Mouse (Mus musculus): ENCODE measurements around the gene Ass1.

Ass1 gene

DNA sequence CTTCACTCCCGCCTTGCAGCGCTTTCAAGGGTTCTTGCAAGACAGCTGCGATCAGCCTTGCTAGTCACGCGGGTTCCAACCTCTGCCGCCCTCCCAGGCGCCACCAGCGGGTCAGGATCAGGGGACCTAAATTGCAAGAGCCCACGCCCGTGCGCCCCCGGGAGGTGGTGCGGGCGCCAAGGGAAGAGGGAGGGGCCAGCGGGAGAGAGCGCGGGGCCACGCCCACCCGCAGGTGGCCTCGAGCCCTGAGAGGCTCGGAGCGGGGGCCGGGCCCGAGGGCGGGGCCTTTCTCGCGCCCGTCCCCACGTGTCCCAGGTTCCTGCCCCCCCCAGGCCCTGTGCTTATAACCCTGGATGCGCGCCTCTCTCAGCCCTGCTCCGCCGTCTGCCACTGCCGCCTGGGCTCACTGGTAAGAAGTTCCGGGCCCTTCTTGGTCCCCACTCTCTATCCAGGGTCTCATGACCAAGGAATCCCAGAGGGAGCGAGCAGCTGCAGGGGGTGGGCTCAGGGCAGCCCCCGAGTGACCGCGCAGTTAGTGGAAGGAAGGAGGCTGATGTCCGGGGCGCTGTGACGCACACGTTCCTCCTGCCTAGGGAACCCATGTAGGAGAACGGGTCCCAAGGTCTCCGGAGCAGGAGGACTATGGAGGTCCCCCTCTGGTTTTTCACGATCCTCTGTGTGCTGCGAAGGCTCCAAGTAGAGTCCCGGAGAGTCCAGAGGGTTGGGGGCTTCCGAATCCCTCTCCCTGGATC, at the start of gene Ass1:
Ass1 (plus strand) TSS at position 277 of the 752 bp plus-strand sequence.
- peak; percentile 59 for DNase-seq (ENCODE audit: low spot score)

DNA sequence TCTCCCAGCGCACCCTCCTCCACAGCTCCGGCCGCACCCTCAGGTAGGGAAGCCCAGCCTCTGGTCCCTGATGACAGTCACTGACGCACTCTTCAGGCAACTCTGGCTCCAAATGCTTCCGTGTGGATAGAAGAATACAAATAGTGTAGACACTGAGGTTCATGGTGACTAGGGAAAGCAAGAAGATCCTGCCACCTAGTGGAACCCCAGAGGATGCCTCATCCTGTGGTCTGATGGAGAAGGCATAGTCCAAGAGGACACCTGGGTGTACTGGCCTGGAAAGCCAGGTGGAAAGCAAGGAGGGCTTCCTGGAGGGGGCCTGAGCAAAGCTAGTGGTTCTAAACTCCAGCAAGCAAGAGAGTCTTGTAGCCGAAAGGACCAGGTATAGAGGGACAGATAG, 49.1 kb upstream of the Ass1 start:
- peak; percentile 13 for DNase-seq (ENCODE audit: low spot score)

DNA sequence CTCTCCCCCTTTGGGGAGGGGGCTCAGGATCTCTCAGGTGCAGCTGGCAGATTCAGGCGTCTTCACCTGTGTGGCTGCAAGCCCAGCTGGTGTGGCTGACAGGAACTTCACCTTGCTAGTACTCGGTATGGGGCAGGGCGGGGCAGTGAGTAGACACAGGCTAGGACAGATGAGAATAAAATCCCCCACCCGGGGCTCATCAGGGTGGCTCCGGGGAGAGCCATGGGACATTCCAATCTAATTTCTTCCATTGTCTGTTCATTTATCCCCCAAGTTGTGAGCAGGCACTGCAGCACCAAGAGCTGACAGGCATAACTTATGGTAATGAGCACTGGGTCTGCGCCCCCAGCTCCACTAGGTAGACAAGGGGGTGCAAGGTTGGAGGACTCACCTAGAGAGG, 47.4 kb upstream of the Ass1 start:
- DNase-seq (ENCODE audit: low spot score), result no peak

DNA sequence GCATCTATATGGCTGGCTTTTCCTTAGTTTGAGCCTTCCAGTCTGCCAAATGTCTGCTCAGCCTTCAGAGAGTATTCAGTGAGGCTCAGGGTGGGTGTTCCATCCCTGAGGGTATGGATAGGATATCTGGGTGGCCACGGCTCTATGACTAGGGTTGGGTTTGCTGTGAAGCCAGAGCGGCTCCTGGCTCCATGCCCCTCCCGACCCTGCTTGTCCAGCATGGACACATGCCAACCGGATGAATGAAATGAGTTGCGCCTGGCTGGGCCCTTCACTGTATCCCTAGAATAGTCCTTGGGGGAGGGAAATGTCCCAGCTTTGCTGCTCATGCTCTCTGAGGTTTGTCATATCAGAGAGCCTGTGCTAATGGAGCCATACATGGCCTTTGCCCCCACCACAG, 38.5 kb upstream of the Ass1 start:
- DNase-seq (ENCODE audit: low spot score), result no peak

DNA sequence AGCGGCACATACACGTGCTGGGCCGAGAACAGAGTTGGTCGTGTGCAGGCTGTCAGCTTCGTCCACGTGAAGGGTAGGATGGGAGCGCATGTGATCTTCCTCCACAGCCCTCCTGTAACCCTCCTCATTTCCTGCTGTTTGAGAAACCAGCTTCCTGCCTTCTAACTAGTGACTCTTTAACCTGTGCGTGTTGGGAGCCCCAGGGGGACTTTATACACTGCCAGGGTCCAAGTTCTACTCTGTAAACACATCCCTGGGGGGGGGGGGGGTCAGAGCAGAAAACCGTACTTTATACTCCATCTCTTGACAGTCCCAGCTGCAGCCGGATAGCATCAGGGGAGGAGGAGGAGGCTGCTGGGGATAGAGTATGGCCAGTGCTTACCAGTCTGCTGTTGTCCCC, 35.3 kb upstream of the Ass1 start:
- no peak for DNase-seq (ENCODE audit: low spot score)

DNA sequence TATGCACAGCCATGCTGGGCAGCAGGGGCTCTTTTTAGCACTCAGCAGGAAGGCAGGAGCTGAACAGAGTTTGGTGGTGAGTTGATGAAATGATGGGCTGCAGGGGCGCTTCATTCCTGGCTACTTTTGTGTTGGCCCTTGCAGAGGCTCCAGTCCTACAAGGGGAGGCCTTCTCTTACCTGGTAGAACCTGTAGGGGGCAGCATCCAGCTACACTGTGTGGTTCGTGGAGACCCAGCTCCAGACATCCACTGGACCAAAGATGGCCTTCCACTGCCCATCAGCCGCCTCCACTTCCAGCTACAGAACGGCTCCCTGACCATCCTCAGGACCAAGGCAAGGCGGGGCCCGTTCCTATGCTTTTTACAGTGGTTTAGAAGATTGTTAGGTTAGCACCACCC, 34.4 kb upstream of the Ass1 start:
- DNase-seq (ENCODE audit: low spot score), result peak; percentile 43

DNA sequence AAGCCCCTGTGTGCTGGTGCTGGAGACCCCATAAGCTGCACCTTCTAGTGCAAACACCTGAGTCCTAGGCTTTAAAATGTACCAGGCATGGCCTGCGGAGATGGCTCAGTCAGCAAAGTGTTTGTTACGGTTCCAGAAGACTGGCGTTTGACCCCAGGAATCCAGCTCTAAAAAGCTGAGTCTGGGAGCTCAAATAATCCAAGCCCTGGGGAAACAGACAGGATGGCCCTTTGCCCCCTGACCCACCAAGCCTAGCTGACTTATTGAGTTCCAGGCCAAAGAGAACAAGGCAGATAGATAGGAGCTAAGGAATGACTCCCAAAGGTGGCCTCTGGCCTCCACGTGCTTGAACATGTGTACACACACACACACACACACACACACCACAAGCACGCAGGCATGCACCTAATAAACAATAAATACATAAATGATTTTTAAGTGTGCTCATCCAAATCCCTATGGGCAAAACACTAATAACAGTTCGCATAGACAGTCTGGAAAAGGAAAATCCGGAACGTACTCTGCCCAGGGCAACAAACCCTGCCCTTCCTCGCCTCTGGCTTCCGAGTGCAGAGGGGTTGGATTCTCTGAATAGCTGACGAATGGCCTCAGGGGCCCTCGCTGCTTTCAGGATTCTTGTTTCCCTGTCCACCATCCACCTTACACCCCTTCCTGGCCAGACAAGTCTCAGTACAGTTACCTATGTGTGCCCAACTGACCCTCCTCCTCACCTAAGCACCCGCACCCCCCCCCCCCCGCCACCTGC, 32.3 kb upstream of the Ass1 start:
- no peak for DNase-seq (ENCODE audit: low spot score)

DNA sequence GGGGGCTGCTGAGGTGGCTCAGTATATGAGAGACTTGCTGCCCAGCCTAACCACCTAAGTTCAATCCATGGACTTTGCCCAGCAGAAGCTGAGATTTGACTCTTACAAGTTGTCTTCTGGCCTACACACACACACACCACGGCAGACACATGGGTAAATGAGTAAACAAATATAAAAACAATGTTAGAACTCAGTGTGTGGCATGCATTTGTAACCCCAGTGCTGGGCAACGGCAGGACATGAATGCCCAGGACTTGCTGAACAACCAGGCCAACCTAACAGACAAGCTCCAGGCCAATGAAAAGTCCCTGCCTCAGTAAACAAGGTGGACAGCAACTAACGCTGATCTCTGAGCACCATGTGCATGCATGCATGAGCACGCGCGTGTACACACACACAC, 30.4 kb upstream of the Ass1 start:
- DNase-seq (ENCODE audit: low spot score), result no peak

DNA sequence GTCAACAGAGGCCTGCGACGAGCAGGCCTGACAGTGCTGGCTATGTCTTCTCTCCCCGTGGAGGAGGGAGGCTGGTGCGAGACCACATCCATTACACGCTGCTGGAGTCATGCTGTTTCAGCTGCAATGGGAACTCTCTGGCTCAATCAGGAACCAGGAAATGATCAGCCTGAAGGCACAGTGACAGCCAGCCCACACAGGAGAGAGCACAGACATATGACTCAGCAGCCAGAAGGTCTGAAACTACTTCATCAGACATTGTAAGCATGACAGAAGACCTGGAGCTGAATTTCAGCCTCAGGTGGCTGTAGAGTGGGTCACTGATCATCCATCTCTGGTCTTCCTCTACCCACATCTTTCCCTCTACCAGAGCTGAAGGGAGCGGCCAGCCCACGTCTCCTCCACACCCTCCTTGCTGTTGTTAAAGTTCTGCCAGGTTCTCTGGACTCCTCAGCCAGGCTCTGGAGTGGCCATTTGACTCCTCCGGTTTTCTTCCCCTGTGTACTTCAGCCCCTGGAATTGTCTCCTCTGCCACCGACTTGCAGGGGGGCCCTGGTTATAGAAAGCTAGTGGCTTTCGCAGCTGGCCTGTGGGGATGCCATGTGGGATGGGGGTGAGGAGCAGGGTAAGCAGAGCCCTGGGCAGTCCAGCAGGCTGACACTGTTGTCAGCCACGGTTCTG, 27.4 kb upstream of the Ass1 start:
- peak; percentile 62 for DNase-seq (ENCODE audit: low spot score)

DNA sequence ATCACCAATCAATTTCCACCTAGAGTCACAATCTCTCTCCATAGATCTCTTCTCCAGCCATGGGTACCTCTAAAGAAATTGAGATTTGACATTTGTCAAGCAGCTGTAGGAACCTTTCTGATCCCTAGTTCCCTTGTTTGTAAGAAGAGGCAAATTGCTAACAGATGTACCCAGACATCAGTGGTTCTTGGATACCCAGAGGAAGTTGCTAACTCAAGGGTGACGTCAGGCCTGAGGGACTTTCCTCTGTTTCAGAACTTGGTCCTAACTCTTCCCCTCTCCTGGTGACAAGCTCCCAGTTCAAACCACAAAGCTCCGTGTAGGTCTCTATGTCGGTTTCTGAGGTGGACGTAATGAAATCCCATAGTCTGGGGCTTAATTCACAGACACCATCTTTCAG, 24.0 kb upstream of the Ass1 start:
- DNase-seq (ENCODE audit: low spot score), result no peak

DNA sequence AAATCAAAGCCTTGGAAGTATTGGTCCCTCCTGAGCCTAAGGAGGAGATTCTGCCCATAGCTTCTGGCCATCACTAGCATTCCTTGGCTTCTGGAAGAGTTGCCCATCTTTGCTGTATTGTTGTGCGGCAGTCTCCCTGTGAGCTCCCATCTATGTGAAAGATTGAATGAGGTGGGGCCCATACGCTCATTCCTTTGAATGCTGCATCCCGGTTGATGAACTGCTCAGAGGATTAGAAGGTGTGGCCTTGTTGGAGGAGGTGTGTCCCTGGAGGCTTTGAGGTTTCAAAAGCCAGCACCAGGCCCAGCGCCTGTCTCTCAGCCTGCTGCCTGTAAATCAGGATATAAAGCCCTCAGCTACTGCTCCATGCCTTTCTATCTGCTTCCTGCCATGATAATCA, 23.6 kb upstream of the Ass1 start:
- DNase-seq (ENCODE audit: low spot score), result no peak

DNA sequence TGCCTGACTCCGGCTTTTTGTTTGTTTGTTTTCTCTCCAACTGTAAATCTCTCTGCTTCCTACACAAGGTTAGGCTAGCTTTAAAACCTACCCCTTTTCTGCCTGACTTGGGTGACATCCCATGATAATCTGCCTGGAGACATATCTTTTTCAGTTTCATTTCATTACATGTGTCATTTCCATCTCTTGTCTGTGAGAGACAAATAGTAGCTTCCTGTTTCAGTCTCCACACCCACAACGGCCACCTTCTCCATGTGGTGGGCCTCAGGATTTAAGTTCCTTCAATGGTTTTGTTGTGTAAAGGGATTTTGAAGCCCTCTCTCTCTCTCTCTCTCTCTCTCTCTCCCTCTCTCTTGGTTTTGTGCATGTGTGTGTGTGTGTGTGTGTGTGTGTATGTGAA, 22.5 kb upstream of the Ass1 start:
- no peak for DNase-seq (ENCODE audit: low spot score)

DNA sequence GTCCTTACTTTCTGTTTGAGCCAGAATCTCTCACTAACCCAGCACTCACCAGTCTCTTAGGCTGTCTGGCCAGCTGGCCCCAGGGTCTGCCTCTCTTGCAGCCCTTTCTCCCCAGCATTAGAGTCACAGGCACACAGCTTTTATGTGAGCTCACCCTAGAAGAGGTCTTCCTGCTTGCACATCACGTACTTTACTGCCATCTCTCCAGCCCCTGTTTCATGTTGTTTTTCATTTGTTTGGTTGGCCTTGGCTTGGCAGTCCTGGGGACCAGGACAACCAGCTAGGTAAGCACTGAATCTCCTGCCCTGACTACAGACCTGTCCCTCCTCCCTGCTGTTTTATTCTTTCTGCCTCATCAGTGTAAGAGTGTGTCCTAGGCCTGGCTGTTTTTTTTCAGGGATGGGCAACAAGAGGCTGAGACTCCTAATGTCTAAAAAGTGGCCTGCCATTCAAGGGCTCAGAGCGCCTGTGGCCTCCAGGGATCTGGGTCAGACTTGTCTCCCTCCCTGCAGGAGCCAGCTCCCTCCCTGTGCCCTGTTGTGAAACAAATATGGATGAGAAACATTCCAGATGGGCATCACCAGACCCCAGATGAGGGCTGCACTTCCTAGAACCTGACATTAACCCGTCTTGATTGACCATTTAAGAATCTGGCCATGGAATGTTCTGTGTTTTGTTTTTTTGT, 21.1 kb upstream of the Ass1 start:
- DNase-seq (ENCODE audit: low spot score), result no peak

DNA sequence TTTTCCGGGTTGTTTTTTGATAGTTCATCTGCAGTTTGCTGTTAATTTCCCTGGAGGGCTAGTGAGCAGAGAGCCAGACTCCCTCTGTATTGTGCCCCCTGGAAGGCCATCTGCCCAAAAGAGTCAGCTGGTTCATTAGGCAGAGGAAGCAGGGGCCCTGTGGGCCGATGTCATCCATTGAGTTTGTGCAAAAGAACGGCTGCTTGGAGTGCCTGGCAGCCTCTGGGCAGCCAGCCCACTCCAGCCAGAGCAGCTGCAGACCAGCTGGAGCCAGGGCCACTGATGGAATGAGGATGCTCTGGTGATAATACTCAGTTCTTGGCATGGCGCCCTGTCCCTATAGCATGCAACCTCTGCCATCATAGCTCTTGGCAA, 20.6 kb upstream of the Ass1 start:
- peak; percentile 71 for DNase-seq (ENCODE audit: low spot score)

DNA sequence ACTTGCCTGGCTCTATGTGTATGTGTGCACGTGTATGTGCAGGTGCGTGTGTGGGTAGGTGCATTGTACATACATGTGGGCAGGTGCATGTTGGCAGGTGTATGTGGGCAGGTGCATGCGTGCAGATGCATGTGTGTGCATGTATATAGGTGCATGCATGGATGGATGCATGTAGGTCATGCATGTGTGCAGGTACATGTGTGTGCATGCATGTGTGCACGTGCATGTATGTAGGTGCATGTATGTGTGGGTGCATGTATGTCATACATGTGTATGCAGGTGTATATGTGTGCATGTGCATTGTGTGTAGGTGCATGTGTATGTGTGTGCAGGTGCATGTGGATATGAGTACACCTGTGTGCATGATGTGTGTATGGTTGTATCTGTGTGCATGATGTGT, 20.1 kb upstream of the Ass1 start:
- no peak for DNase-seq (ENCODE audit: low spot score)

DNA sequence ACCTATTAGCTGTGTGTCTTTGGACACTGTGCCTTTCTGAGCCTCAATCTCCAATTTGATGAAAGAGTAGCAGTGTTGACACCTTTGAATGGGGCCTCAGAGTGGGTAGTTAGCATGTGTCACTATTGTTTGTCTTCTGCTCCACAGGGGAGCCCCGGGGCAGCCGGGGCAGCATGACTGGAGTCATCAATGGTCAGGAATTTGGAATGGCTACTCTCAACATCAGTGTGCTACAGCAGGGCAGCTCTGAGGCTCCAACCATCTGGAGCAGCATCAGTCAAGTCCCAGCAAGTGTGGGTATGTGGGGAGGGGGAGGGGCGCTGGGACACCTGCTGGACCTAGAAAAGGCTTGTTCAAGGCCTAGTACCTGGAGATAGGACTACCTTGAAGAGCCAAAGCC, 19.3 kb upstream of the Ass1 start:
- no peak for DNase-seq (ENCODE audit: low spot score)

DNA sequence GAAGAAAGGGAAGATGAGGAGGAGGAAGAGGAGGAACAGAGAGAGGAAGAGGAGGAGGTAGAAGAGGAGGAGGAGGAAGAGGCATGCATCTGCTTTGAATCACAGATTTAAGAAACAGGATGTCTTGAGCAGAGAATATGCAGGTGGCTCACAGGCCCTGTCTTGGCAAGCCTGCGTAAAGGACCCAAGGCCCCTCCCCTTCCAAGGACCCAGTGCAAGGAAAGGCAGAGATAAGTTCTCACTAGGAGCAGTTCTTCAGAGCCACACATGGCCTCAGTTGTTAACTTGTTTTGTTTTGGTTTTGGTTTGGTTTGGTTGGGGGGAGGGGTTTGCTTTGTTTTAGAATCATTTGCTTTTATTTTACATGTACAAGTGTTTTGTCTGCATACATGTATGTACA, 18.5 kb upstream of the Ass1 start:
- no peak for DNase-seq (ENCODE audit: low spot score)

DNA sequence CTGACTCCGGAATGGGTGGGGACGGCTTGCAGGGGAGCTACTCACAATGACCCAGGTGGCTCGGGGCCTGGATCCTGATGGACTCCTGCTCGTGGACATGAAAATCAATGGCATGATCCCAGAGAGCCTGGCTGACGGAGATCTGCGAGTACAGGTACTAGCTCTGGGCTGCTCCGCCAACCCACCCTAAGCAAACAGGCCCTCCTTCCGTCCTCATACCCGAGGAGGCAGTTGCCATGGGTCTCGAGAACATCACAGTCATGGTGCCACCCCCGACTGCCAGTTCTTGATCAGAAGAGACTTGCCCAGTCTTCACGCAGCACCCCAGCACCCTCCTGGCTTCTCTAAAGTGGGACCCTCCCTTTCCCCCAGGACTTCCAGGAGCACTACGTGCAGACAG, 17.0 kb upstream of the Ass1 start:
- no peak for DNase-seq (ENCODE audit: low spot score)

DNA sequence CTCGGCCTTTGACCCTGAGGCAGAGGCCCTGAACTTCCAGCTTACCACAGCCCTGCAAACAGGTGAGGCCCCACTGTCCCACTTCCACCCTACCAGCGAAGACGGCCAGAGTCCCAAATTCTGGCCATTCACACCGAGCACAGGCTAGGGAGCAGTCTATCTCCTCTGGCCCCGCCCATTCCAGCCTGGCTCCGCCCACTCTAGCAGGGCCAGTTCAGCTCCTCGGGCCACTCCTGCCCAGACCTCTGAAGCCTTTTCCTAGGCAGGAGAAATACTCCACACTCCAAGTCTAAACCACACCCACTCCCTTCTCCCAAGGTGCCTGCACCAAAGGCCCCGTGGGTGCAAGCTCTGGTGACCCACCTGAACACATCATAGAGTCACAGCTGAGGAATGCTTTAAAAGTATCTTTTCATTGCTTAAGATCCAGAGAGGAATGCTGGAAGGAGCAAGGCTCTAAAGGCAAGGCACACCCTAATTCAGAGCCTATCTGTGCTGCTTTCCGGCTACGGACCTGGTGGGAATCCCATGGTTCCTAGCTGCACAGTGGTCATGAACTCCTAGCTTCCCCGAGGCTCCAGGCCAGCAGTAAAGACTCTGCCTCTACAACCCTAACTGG, 16.3 kb upstream of the Ass1 start:
- no peak for DNase-seq (ENCODE audit: low spot score)

DNA sequence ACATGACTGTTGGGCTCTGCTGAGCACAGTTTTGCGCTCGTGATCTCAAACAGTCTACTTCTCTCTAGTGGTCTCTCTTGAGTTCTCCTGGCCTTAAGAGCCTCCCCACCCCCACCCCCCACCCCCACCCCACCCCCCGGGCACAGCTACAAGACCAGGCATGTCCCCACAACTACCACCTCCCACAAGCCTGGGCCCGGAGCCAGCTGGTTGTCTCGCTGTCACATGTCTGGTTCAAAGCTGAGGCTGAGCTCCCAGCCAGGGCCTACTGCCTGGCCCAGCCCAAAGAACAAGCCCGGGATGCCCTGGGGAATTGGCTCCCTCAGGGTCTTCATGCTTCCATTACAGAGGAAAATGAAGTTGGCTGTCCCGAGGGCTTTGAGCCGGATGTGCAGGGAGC, 15.7 kb upstream of the Ass1 start:
- DNase-seq (ENCODE audit: low spot score), result peak; percentile 31

DNA sequence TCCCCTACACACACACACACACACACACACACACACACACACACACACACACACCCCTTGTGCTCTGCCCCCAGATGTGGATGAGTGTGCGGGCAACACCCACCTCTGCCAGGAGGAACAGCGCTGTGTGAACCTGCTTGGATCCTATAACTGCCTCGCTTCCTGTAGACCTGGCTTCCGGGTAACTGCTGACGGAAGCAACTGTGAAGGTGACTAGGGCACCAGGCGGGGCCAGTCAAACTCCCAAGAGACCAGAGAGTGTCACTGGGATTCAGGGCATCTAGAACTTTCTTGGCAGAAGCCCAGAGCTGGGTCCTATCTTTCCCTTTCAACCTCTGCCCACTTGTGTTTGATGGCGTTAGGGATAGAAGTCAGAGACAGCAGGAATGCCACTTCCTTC, 14.6 kb upstream of the Ass1 start:
- no peak for DNase-seq (ENCODE audit: low spot score)

DNA sequence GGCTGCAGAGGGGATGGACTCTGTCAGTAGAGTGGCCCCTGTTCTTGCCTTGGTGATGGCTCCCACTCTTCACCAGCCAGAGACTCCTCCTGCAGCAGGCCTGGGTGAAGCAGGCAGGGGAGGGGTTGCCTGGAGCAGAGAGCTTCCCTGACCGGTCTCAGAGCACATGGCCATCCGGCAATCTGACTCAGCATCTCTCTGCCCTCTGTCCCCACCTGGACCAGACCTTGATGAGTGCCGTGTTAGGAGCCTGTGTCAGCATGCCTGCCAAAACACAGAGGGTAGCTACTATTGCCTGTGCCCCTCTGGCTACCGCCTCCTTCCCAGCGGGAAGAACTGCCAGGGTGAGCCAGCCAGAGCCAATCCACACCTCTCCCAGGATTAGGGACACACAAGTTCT, 11.5 kb upstream of the Ass1 start:
- no peak for DNase-seq (ENCODE audit: low spot score)
